Mouse (Mus musculus) heart, embryonic 16.5 days (tissue): ENCODE measurements around the gene Hrg. TPM values are rescaled to one million over a fixed set of nuclear protein-coding genes. Genes with fewer than 3 reads are reported as not detected.

Experiments
- polyA plus RNA-seq: library from polyadenylated mRNA; unstranded; fragments of >200 nt; fragmentation: Nextera tagmentation; extraction: Ambion mirVana; gene quantifications from 2 replicates; pipeline ENCODE4 v1.2.1, GENCODE M21; 2015

The Hrg gene
- polyA plus RNA-seq, 1 experiment from 2014 or later: not detected

Other genes with a start within 250 kb of the Hrg start
- not detected in 2 replicates for gene Crygs, start 139.5 kb upstream of the Hrg start, polyA plus RNA-seq
- gene Tbccd1, start 93.4 kb upstream of the Hrg start, polyA plus RNA-seq: 19.4 and 20.5 TPM in 2 replicates
- 86.6 and 96.2 TPM in 2 replicates for gene Dnajb11, start 93.2 kb upstream of the Hrg start, polyA plus RNA-seq
- gene Ahsg, start 59.8 kb upstream of the Hrg start, polyA plus RNA-seq: 9.9 and 13.0 TPM in 2 replicates
- gene Fetub, start 32.7 kb upstream of the Hrg start, polyA plus RNA-seq: not detected in 2 replicates
- gene Kng2, start 78.4 kb downstream of the Hrg start, polyA plus RNA-seq: 0.14 TPM in 1 of 2 replicates, not detected in the other
- 0.67 and 1.0 TPM in 2 replicates for gene Kng1, start 106.8 kb downstream of the Hrg start, polyA plus RNA-seq
- gene Eif4a2, start 156.4 kb downstream of the Hrg start, polyA plus RNA-seq: 156 and 174 TPM in 2 replicates
- 77.8 and 81.6 TPM in 2 replicates for gene Rfc4, start 176.7 kb downstream of the Hrg start, polyA plus RNA-seq
- not detected in 2 replicates for gene Adipoq, start 195.5 kb downstream of the Hrg start, polyA plus RNA-seq